Mouse (Mus musculus): ENCODE data around the gene 1700001C19Rik.

DNA sequence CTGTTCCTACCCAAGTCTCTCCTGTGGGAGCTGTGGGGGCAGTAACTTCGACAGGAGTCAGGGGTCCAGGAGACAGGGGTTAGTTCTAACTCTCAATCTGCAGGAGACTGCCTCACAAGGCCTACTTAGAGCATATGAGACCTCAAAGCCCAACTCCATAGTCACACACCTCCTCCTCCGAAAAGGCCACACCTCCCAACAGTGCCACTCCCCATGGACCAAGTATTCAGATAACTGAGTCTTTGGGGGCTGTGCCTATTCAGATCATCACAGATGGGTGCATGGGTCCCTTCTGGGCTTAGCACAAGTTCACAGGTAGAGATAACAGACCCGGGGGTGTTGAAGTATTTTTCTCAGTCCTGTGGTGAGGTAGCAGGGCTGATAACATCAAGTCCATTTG, 24.5 kb upstream of the 1700001C19Rik start:
- TF ChIP-seq RAD21 (IDR thresholded peaks at IDR 0.05; ENCODE audit: low read depth, low read length): no peak
- no peak for TF ChIP-seq CTCF (conservative IDR thresholded peaks at IDR 0.05 in 1 of 2, IDR thresholded peaks at IDR 0.05 in 1 of 2; ENCODE audit: low read depth in 2 of 2, low read length in 2 of 2)
- no peak for TF ChIP-seq POLR2A (IDR thresholded peaks at IDR 0.05; ENCODE audit: low read depth, low read length)
- TF ChIP-seq EP300 (IDR thresholded peaks at IDR 0.05; ENCODE audit: low read length): no peak
- no peak for TF ChIP-seq ZKSCAN1 (IDR thresholded peaks at IDR 0.05; ENCODE audit: borderline replicate concordance, low read depth, low read length)
- TF ChIP-seq E2F4 (IDR thresholded peaks at IDR 0.05; ENCODE audit: insufficient replicate concordance, low read depth, low read length): no peak
- no peak for TF ChIP-seq UBTF (IDR thresholded peaks at IDR 0.05; ENCODE audit: low read depth, low read length)
